Mouse (Mus musculus) bone marrow, adult 2 months (tissue): ENCODE data around the gene Retnla.

Source experiments
- CTCF ChIP-seq: fragments of 200-500 bp; IDR thresholded peaks from 2 replicates; pipeline ENCODE4 v1.5.1; 2011; ENCODE audit warnings: low read length, control low read depth; ENCODE audit not compliant: control insufficient read depth, insufficient read depth
- POLR2A ChIP-seq: fragments of 200-500 bp; IDR thresholded peaks from 2 replicates; pipeline ENCODE4 v1.6.1; 2011; ENCODE audit warnings: low read depth, mild to moderate bottlenecking, control low read depth, low read length, borderline replicate concordance; ENCODE audit not compliant: control insufficient read depth

DNA sequence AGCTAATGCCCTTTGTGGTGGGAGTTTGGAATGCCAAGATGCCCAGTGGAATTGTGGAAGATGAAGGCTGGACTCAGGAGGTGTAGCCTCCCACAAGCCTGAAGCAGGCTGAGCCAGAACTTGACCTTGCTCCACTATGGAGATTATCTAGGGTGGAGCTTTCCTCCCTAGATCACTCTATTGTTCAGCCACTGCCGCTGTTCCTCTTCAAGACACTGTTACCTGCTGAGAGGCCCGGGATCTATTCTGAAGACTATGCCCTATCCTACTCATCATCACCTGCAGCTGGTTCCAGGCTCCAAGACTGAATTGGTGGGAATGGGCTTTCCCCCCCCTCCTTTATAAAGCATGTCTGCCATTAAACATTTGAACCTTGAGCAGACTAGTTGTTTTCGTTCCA, 27.3 kb downstream of the Retnla start:
- TF ChIP-seq POLR2A (no peak), CTCF (no peak)
